Mouse (Mus musculus): ENCODE results near the gene Csf3. TPM values are rescaled to one million over a fixed set of nuclear protein-coding genes. Genes with fewer than 3 reads are reported as not detected.

Csf3 gene
- polyA plus RNA-seq, 1 experiment from 2014 or later, result not detected

DNA sequence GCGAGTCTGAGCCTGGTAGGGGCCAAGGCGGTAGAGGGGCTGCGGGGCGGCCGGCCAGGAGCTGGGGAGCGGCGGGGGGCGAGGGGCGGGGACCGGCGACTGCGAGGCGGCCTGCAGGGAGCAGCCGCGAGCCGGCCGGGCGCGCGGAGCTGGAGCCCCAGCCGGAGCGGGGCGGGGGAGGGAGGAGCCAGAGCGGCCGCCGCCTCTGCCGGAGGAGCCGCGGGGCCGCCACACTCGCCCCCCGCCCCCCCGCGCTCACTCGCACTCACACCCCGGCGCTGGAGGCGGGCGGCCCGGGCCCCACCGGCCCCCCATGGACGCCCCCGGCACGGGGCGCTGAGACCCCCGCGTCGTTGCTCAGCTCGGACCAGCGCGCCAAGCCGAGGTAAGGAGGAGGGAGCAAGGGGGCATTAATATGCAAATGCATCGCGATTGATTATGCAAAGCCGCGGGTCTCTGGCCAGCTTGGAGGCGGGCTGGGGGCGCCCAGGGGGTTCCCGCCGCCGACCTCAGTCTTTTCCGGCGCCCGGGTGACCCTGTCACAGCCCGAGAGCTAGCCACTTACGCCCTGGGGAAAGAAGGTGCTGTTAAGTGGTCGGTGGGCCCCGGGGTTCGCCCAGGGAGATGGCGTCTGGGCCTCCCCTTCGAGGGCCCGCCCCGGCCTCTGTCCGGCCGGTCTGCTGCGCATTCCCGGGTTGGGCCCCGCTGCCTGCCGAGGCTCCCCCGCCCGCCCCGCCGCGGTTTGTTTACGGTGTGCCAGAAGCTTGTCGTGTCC lies 40.7 kb downstream of the Csf3 start:
- Histone ChIP-seq H3K27me3 (ENCODE audit: control insufficient read depth, insufficient read depth, low read depth, low read length) (no peaks in the 10 kb centered on the region), H3K36me3 (ENCODE audit: control insufficient read depth, insufficient read depth, low read length) (no peaks in the 10 kb centered on the region), H3K4me3 (ENCODE audit: low read length) (peak overlapping the region; percentile 85), H3K27ac (ENCODE audit: low read length) (peak overlapping the region; percentile 97), H3K4me2 (ENCODE audit: low read depth, low read length) (peak overlapping the region; percentile 83), H3K9ac (ENCODE audit: low read length) (peak overlapping the region; percentile 95), H3K4me1 (replicated peaks; ENCODE audit: control insufficient read depth, insufficient read depth, low read length) (peaks cover 51% of the 10 kb centered on the region), H3K9me3 (ENCODE audit: control insufficient read depth, low read length) (no peaks in the 10 kb centered on the region)
- ATAC-seq (ENCODE audit: low read depth), result peak; percentile 79
- 0% methylated on average over 54 of the region's 86 CpGs for whole genome bisulfite sequencing

- Histone ChIP-seq H3K9ac (ENCODE audit: low read length) (peak overlapping the region; percentile 95), H3K27me3 (ENCODE audit: control insufficient read depth, insufficient read depth, low read depth, low read length) (no peaks in the 10 kb centered on the region), H3K4me1 (replicated peaks; ENCODE audit: control insufficient read depth, insufficient read depth, low read length) (peaks cover 58% of the 10 kb centered on the region), H3K36me3 (ENCODE audit: control insufficient read depth, insufficient read depth, low read length) (no peaks in the 10 kb centered on the region), H3K4me2 (ENCODE audit: low read depth, low read length) (peak overlapping the region; percentile 83), H3K4me3 (ENCODE audit: low read length) (peak overlapping the region; percentile 85), H3K27ac (ENCODE audit: low read length) (peak overlapping the region; percentile 97), H3K9me3 (ENCODE audit: control insufficient read depth, low read length) (no peaks in the 10 kb centered on the region)
- under 1% methylated on average over 21 of the region's 21 CpGs for WGBS
- peak; percentile 19; the same call in 1 of the 2 replicates for ATAC-seq (ENCODE audit: low read depth)
Observed at GRCm38 (mm10) chr11:98742397-98743291, 41.6 kb downstream of the Csf3 start.

DNA sequence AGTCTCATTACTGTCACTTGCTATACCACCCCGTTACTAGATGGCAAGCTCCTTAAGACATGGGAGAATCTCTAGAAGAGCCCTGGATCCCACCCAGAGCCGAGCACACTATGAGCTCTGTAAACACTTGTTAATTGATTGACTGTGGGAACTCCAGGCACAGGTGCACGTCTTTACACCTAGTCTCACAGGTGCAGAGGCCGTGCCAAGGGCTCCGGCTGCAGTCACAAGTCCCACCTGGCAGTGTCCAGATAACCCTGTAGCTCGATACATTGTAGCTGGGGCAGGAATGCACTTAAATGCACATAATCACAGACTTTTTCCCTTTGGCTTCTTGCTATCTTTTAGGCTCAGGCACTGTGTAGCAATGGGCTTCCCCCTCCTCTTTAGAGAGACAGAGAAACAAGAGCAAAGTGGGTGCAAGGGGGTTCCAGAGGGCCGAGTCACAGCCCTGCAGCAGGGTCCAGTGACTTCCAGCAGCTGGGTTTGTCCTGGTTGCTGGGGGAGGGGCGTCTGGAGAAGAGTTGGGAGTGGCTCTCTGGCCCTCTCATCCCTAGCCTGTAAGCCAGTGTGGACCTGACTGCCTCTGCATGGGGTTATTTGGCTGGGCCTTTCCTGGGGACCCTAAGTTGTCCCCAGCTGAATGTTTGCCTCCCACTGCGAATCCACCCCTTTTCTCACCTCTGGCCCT lies 42.7 kb downstream of the Csf3 start:
- peak overlapping the region; percentile 97 for H3K27ac ChIP-seq (ENCODE audit: low read length)
- ATAC-seq (ENCODE audit: low read depth), result peak; percentile 30
- H3K4me3 ChIP-seq (ENCODE audit: low read length), result peak overlapping the region; percentile 85
- H3K9ac ChIP-seq (ENCODE audit: low read length), result peak overlapping the region; percentile 46
- H3K36me3 ChIP-seq (ENCODE audit: control insufficient read depth, insufficient read depth, low read length), result no peaks in the 10 kb centered on the region
- no peaks in the 10 kb centered on the region for H3K9me3 ChIP-seq (ENCODE audit: control insufficient read depth, low read length)
- WGBS, result 4% methylated on average over 9 of the region's 9 CpGs
- no peaks in the 10 kb centered on the region for H3K27me3 ChIP-seq (ENCODE audit: control insufficient read depth, insufficient read depth, low read depth, low read length)
- H3K4me1 ChIP-seq (replicated peaks; ENCODE audit: control insufficient read depth, insufficient read depth, low read length), result peaks cover 70% of the 10 kb centered on the region
- peak overlapping the region; percentile 83 for H3K4me2 ChIP-seq (ENCODE audit: low read depth, low read length)

- peak overlapping the region; percentile 46 for H3K9ac ChIP-seq (ENCODE audit: low read length)
- peak overlapping the region; percentile 97 for H3K27ac ChIP-seq (ENCODE audit: low read length)
- peak overlapping the region; percentile 83 for H3K4me2 ChIP-seq (ENCODE audit: low read depth, low read length)
- H3K4me1 ChIP-seq (replicated peaks; ENCODE audit: control insufficient read depth, insufficient read depth, low read length), result peaks cover 77% of the 10 kb centered on the region
- H3K27me3 ChIP-seq (ENCODE audit: control insufficient read depth, insufficient read depth, low read depth, low read length), result no peaks in the 10 kb centered on the region
- no peak for ATAC-seq (ENCODE audit: low read depth)
- no peaks in the 10 kb centered on the region for H3K36me3 ChIP-seq (ENCODE audit: control insufficient read depth, insufficient read depth, low read length)
- H3K9me3 ChIP-seq (ENCODE audit: control insufficient read depth, low read length), result no peaks in the 10 kb centered on the region
- H3K4me3 ChIP-seq (ENCODE audit: low read length), result peak overlapping the region; percentile 85
- WGBS, result 23% methylated on average over 7 of the region's 7 CpGs
Observed at GRCm38 (mm10) chr11:98744456-98745019, 43.5 kb downstream of the Csf3 start.

GRCm38 (mm10) chr11:98745932-98746853 lies 45.1 kb downstream of the Csf3 start:
- Histone ChIP-seq H3K36me3 (ENCODE audit: control insufficient read depth, insufficient read depth, low read length) (no peaks in the 10 kb centered on the region), H3K27ac (ENCODE audit: low read length) (peak overlapping the region; percentile 76), H3K4me1 (replicated peaks; ENCODE audit: control insufficient read depth, insufficient read depth, low read length) (peaks cover 84% of the 10 kb centered on the region), H3K4me3 (ENCODE audit: low read length) (no peak overlapping the region), H3K4me2 (ENCODE audit: low read depth, low read length) (peak overlapping the region; percentile 43; the same call in 1 of the 2 replicates), H3K27me3 (ENCODE audit: control insufficient read depth, insufficient read depth, low read depth, low read length) (no peaks in the 10 kb centered on the region), H3K9ac (ENCODE audit: low read length) (no peak overlapping the region), H3K9me3 (ENCODE audit: control insufficient read depth, low read length) (no peaks in the 10 kb centered on the region)
- no peak for ATAC-seq (ENCODE audit: low read depth)
- 51% methylated on average over 12 of the region's 12 CpGs for WGBS

DNA sequence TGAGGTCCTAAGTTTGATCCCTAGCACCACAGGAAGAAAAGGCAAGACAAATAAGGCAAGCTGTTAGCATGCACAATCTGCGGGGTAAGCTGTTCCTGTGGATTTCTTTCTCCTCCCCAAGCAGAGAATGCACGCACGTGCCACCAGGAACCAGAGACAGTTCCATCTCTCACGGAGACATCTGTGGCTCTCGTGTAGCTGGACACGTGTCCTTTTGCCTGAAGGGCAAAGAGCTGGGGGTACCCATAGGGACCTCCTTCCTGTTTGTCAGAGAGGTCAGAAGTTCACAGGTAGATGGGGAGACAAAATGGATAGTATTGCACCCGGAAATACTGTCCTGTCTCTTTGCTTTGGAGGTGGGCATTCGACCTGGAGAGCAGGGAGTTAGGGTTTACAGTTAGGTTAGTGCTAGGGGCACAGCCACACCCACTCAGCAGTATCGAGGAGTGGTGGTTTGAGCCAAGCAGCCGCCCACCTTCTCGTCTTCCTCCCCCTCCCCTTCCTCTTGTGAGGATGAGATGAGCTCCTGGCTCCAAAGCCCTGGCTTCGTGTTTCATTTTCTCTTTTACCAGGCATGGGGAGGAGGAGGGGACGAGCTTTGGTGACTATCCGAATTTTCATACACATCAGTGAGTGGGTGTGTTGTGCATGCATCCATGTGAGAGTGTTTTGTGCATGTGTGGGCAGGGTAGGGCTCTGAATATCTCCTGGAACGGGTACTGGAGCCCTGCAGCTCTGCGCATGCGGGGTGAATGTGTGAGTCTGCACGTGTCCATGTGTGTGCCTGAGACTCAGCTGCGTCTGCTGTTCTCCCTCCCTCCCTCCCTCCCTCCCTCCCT lies 46.0 kb downstream of the Csf3 start:
- Histone ChIP-seq H3K27me3 (ENCODE audit: control insufficient read depth, insufficient read depth, low read depth, low read length) (no peaks in the 10 kb centered on the region), H3K9me3 (ENCODE audit: control insufficient read depth, low read length) (no peaks in the 10 kb centered on the region), H3K9ac (ENCODE audit: low read length) (peak overlapping the region; percentile 42; the same call in 1 of the 2 replicates), H3K4me2 (ENCODE audit: low read depth, low read length) (peak overlapping the region; percentile 43), H3K27ac (ENCODE audit: low read length) (peak overlapping the region; percentile 76), H3K36me3 (ENCODE audit: control insufficient read depth, insufficient read depth, low read length) (no peaks in the 10 kb centered on the region), H3K4me1 (replicated peaks; ENCODE audit: control insufficient read depth, insufficient read depth, low read length) (peaks cover 91% of the 10 kb centered on the region), H3K4me3 (ENCODE audit: low read length) (peak overlapping the region; percentile 29)
- 4% methylated on average over 18 of the region's 19 CpGs for WGBS
- peak; percentile 42; the same call in 1 of the 2 replicates for ATAC-seq (ENCODE audit: low read depth)

DNA sequence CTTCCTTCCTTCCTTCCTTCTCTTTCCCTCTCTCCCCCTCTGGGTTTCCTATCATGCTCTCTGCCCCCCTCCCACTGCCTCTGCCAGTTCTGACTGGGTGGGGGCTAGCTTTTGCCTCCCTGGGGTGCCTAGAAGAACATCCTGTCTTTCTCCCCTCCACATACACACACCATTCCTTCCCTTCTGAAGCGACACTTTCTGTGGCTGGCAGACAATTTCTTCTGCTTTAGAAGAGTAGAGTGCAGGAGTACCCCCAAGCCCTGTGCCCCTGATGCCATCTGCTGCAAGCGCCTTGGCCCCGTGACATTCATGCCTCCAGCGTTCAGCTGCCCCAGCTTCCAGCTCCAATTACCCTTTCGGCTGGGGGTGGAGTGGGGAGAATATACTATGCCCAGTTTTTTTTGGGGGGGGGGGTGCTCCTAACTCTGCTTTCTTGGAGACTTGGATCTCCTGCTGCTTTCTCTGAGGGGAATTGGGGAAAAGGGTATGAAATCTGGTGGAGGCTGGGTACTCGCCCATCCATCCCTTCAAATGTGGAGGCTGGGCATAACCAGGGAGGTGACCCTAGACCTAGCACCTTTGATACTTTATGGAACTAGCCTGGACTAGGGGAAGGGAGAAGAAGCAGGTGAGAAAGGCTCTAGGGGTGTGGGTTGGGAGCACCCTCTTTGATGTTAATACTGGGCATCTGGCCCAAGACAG lies 46.9 kb downstream of the Csf3 start:
- no peaks in the 10 kb centered on the region for H3K9me3 ChIP-seq (ENCODE audit: control insufficient read depth, low read length)
- H3K4me1 ChIP-seq (replicated peaks; ENCODE audit: control insufficient read depth, insufficient read depth, low read length), result peaks cover 96% of the 10 kb centered on the region
- H3K27me3 ChIP-seq (ENCODE audit: control insufficient read depth, insufficient read depth, low read depth, low read length), result no peaks in the 10 kb centered on the region
- no peaks in the 10 kb centered on the region for H3K36me3 ChIP-seq (ENCODE audit: control insufficient read depth, insufficient read depth, low read length)
- peak overlapping the region; percentile 91 for H3K27ac ChIP-seq (ENCODE audit: low read length)
- H3K4me2 ChIP-seq (ENCODE audit: low read depth, low read length), result peak overlapping the region; percentile 43
- ATAC-seq (ENCODE audit: low read depth), result no peak
- WGBS, result 29% methylated on average over 6 of the region's 6 CpGs
- H3K9ac ChIP-seq (ENCODE audit: low read length), result peak overlapping the region; percentile 57
- no peak overlapping the region; the same call in 1 of the 2 replicates for H3K4me3 ChIP-seq (ENCODE audit: low read length)

Data from lung, embryonic 16.5 days (tissue).